Mouse (Mus musculus): ENCODE measurements around the gene Tlcd2. TPM values are rescaled to one million over a fixed set of nuclear protein-coding genes. Genes with fewer than 3 reads are reported as not detected.

The Tlcd2 gene
- polyA plus RNA-seq (2012; rRNA removed): 13.0 and 14.4 TPM in 2 replicates

DNA sequence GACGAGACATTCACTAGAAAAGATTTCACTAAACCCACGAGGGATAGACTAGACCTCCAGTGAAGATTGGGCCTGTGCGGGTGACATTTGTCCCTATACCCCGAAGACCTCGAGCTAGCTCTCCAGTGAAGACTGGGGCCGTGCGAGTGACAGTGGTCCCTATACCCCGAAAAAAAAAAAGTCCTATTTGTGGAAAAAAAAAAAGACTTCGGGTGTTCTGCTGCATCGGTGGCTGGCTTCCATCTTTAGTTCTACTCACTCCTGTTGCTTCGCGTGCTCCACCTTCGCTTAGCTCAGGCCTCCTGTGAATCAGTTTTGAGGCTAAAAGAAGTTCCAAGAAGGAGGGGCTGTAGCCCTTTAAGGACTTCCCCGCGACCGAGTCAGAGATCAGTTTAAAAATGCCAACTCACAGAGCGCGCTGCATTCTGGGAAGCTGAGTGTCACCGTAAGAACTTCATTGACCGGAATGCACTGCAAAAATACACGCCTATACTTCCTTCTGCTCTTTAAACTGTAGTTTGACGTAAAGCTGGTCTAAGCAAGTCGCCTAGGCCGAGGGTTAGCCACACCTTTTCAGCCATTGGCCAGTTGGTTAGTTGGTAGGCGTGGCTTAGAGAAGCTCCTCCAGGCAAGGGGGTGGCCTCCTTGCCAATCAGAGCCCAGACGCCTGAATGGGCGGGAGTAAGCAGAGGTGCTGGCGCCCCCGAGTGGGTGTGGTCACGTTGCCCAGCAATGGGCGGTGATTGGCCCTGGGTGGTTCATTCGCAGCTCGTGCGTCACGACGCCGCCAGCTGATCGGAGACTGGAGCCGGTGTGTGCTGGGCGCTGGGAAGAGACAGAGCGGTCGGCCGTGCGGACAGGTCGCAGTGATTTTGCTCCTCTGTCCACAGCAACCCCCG, at the start of gene Tlcd2:
Gene Tlcd2, plus strand, starts transcription at position 872 of the 899 bp plus-strand sequence.
- Histone ChIP-seq H3K36me3 (ENCODE audit: control insufficient read depth, insufficient read depth, low read length) (no peaks in the 10 kb centered on the region), H3K4me3 (ENCODE audit: control insufficient read depth, insufficient read depth, low read length) (peak within 1 kb of the TSS; percentile 58), H3K27me3 (ENCODE audit: control insufficient read depth, insufficient read depth, low read length) (no peaks in the 10 kb centered on the region), H3K27ac (ENCODE audit: control insufficient read depth, insufficient read depth, low read length) (peak within 1 kb of the TSS; percentile 86), H3K4me1 (replicated peaks; ENCODE audit: control insufficient read depth, insufficient read depth, low read length) (peaks cover 43% of the 10 kb centered on the region)
- DNase-seq: peak; percentile 99
- under 1% methylated on average over 46 of the region's 46 CpGs for WGBS
- TF ChIP-seq POLR2A (IDR thresholded peaks at IDR 0.05; ENCODE audit: control insufficient read depth, extremely low read depth, insufficient read depth, low read length, poor library complexity): peak; percentile 51; the same call in 1 of the 2 replicates
- peak; percentile 67; the same call in 1 of the 2 replicates for TF ChIP-seq CTCF (IDR thresholded peaks at IDR 0.05; ENCODE audit: borderline replicate concordance, control insufficient read depth, extremely low read depth, insufficient read depth, low read length, poor library complexity)

DNA sequence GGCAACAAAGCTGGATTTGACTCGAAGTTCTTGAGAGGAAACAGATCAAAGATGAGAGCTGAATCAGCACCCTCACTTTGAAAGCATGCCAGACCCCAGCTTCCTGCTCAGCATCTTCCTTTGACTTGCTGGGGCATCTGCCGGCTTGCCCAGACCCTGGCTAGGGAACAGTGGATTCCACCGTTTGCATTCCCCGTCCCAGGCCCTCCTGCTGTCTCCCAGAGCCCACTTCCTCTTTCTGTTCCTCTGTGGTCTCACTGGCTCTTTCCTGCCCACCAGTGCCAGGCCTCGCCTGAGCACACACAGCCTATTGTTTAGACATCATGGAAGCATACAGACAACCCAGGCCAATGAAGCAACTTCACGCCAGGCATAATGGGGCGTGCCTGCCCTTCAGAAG, 46.4 kb upstream of the Tlcd2 start:
- Histone ChIP-seq H3K4me1 (replicated peaks; ENCODE audit: control insufficient read depth, insufficient read depth, low read length) (peaks cover 41% of the 10 kb centered on the region), H3K4me3 (ENCODE audit: control insufficient read depth, insufficient read depth, low read length) (no peak overlapping the region), H3K27ac (ENCODE audit: control insufficient read depth, insufficient read depth, low read length) (no peak overlapping the region), H3K27me3 (ENCODE audit: control insufficient read depth, insufficient read depth, low read length) (no peaks in the 10 kb centered on the region), H3K36me3 (ENCODE audit: control insufficient read depth, insufficient read depth, low read length) (no peaks in the 10 kb centered on the region)
- peak; percentile 34 for DNase-seq
- TF ChIP-seq CTCF (IDR thresholded peaks at IDR 0.05; ENCODE audit: borderline replicate concordance, control insufficient read depth, extremely low read depth, insufficient read depth, low read length, poor library complexity) (no peak), POLR2A (IDR thresholded peaks at IDR 0.05; ENCODE audit: control insufficient read depth, extremely low read depth, insufficient read depth, low read length, poor library complexity) (0 out of 2 replicates have a peak, but pooled peaks have one; percentile 8)
- WGBS: 7% methylated on average over 7 of the region's 7 CpGs

DNA sequence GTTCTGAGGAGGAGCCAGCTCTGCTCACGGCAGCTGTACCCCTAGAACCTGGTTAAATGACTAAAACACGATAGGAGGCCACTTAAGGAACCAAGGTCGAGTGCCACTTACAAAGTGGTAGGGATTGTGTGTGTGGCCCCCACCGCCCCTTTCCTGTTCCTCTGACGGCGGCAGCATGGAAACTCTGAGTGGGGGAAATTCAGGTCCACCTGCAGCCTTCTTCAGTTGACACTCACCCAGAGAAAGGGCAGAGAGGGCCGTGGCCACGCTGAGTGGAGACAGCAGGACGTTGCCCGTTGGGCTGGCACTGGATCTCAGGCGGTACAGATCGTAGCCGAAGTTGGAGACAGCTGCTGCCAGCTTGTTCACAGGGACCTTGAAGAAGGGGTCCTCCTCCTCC, 45.5 kb upstream of the Tlcd2 start:
- no peak overlapping the region for H3K4me3 ChIP-seq (ENCODE audit: control insufficient read depth, insufficient read depth, low read length)

DNA sequence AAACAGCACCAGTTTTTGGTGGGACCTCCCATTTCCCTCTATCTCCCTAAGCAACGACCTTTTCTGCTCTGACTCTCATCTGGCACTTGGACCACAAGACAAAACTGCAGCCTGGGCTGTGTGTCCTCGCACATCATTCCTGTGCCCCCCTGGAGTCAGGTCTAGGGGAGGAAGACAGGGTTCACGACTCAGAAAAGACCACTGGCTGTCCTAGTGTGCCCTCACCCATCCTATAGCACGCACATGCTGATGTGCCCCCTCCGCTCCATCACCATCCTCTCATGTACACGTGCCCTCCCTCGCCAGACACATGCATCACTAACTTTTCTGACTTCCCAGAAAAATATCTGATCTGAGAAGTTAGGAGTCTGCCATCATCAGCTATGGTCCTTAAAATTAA, 41.5 kb upstream of the Tlcd2 start:
- no peaks in the 10 kb centered on the region for H3K27me3 ChIP-seq (ENCODE audit: control insufficient read depth, insufficient read depth, low read length)
- WGBS: 77% methylated on average over 7 of the region's 7 CpGs
- H3K27ac ChIP-seq (ENCODE audit: control insufficient read depth, insufficient read depth, low read length): no peak overlapping the region

More for the DNA sequence above, 45.5 kb upstream of the Tlcd2 start:
- no peaks in the 10 kb centered on the region for H3K36me3 ChIP-seq (ENCODE audit: control insufficient read depth, insufficient read depth, low read length)
- TF ChIP-seq POLR2A (IDR thresholded peaks at IDR 0.05; ENCODE audit: control insufficient read depth, extremely low read depth, insufficient read depth, low read length, poor library complexity) (no peak), CTCF (IDR thresholded peaks at IDR 0.05; ENCODE audit: borderline replicate concordance, control insufficient read depth, extremely low read depth, insufficient read depth, low read length, poor library complexity) (no peak)
- peaks cover 32% of the 10 kb centered on the region for H3K4me1 ChIP-seq (replicated peaks; ENCODE audit: control insufficient read depth, insufficient read depth, low read length)
- H3K27me3 ChIP-seq (ENCODE audit: control insufficient read depth, insufficient read depth, low read length): no peaks in the 10 kb centered on the region
- no peak overlapping the region for H3K27ac ChIP-seq (ENCODE audit: control insufficient read depth, insufficient read depth, low read length)
- DNase-seq: no peak
- WGBS: 28% methylated on average over 13 of the region's 13 CpGs

DNA sequence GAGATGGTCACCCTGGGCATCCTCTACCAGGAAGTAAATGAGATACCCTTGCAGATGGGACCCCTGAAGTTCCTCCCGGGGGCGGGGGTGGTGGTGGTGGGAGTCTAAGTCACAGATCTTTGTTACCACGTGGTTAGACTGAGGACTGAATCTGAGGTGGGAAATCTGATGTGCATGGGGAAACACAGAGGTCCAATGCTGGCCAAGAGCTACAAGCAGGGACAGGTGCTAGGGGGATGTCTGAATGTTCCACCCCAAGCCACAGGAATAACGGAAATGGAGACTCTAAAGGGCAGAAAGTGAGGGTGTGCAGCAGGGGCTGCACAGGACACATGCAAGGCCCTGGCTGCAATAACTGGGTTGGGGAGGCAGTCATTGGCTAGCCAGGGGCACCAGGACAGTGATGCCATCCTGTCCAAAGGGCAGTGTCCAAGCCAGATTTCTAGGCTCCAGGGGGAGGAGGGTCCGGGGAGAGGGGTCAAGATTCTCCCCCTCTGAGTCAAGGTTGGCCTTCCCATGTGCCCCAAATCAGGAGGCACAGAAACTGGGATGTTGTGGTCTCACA, 40.6 kb upstream of the Tlcd2 start:
- Histone ChIP-seq H3K4me1 (replicated peaks; ENCODE audit: control insufficient read depth, insufficient read depth, low read length) (peaks cover 10% of the 10 kb centered on the region), H3K27ac (ENCODE audit: control insufficient read depth, insufficient read depth, low read length) (no peak overlapping the region), H3K27me3 (ENCODE audit: control insufficient read depth, insufficient read depth, low read length) (no peaks in the 10 kb centered on the region), H3K4me3 (ENCODE audit: control insufficient read depth, insufficient read depth, low read length) (no peak overlapping the region), H3K36me3 (ENCODE audit: control insufficient read depth, insufficient read depth, low read length) (no peaks in the 10 kb centered on the region)
- no peak for DNase-seq
- TF ChIP-seq CTCF (IDR thresholded peaks at IDR 0.05; ENCODE audit: borderline replicate concordance, control insufficient read depth, extremely low read depth, insufficient read depth, low read length, poor library complexity) (no peak), POLR2A (IDR thresholded peaks at IDR 0.05; ENCODE audit: control insufficient read depth, extremely low read depth, insufficient read depth, low read length, poor library complexity) (no peak)
- 65% methylated on average over 5 of the region's 5 CpGs for WGBS

More for the DNA sequence above, 41.5 kb upstream of the Tlcd2 start:
- peaks cover 18% of the 10 kb centered on the region for H3K4me1 ChIP-seq (replicated peaks; ENCODE audit: control insufficient read depth, insufficient read depth, low read length)
- no peak overlapping the region for H3K4me3 ChIP-seq (ENCODE audit: control insufficient read depth, insufficient read depth, low read length)
- DNase-seq: no peak
- no peaks in the 10 kb centered on the region for H3K36me3 ChIP-seq (ENCODE audit: control insufficient read depth, insufficient read depth, low read length)
- TF ChIP-seq POLR2A (IDR thresholded peaks at IDR 0.05; ENCODE audit: control insufficient read depth, extremely low read depth, insufficient read depth, low read length, poor library complexity) (no peak), CTCF (IDR thresholded peaks at IDR 0.05; ENCODE audit: borderline replicate concordance, control insufficient read depth, extremely low read depth, insufficient read depth, low read length, poor library complexity) (no peak)

DNA sequence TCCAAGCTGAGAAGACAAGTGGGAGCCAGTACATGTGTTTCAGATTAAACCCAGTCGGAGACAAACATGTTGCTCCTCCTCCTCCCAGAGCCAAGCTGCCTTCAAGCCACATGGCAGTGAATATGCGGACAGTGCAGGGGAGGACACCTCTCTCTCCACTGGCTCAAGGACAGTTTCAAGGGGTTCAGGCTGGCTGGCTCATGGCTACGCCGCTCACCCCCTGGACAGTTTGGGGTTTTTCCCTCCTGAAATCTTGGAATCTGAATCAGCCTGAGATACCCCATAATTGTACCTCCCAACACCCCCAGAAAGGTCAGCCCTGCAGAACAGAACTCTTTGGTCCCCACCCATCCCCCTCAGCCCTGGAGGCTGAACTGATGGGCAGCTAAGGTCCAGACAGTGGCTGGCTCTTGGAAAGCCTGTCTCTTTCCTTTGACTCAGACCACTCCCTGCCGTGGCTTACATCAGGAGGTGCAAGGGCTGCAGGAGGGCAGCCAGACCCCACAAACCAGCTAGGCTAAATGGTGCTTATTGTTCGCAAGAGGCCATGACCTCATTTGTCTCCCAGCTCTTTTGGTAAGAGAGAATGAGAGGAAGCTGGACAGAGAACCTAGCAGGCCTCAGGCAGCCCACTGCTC, 40.0 kb upstream of the Tlcd2 start:
- Histone ChIP-seq H3K4me1 (replicated peaks; ENCODE audit: control insufficient read depth, insufficient read depth, low read length) (peaks cover 4% of the 10 kb centered on the region), H3K4me3 (ENCODE audit: control insufficient read depth, insufficient read depth, low read length) (no peak overlapping the region), H3K36me3 (ENCODE audit: control insufficient read depth, insufficient read depth, low read length) (no peaks in the 10 kb centered on the region), H3K27me3 (ENCODE audit: control insufficient read depth, insufficient read depth, low read length) (no peaks in the 10 kb centered on the region), H3K27ac (ENCODE audit: control insufficient read depth, insufficient read depth, low read length) (no peak overlapping the region)
- DNase-seq: no peak
- TF ChIP-seq CTCF (IDR thresholded peaks at IDR 0.05; ENCODE audit: borderline replicate concordance, control insufficient read depth, extremely low read depth, insufficient read depth, low read length, poor library complexity) (no peak), POLR2A (IDR thresholded peaks at IDR 0.05; ENCODE audit: control insufficient read depth, extremely low read depth, insufficient read depth, low read length, poor library complexity) (no peak)
- WGBS: 91% methylated on average over 6 of the region's 6 CpGs
